Mouse (Mus musculus) thymus, adult 2 months (tissue): ENCODE data around the gene Gm49366. TPM values are rescaled to one million over a fixed set of nuclear protein-coding genes. Genes with fewer than 3 reads are reported as not detected.
A peak's percentile ranks its signal among the peaks of the same experiment; 100 is the strongest.
"Not testable (repeated sequence)": the region's sequence is repeated elsewhere in the genome, so short reads cannot be mapped to it uniquely, and the experiment has no call there.

Experiments
- DNase-seq: peaks from one replicate; pipeline ENCODE4 v3.0.0; 2021
- H3K27ac ChIP-seq: fragments of 200-500 bp; 2 replicates; pipeline ENCODE4 v1.5.1; 2012; ENCODE audit warnings: low read length, control low read depth; ENCODE audit not compliant: control insufficient read depth, insufficient read depth
- H3K27me3 ChIP-seq: fragments of 200-500 bp; 2 replicates; pipeline ENCODE4 v1.6.1; 2012; ENCODE audit warnings: mild to moderate bottlenecking, low read length, moderate library complexity, mixed read lengths; ENCODE audit not compliant: control insufficient read depth, insufficient read depth
- H3K36me3 ChIP-seq: fragments of 200-500 bp; 2 replicates; pipeline ENCODE4 v1.6.1; 2012; ENCODE audit warnings: mild to moderate bottlenecking, low read length, moderate library complexity; ENCODE audit not compliant: control insufficient read depth, insufficient read depth
- H3K4me1 ChIP-seq: fragments of 200-500 bp; replicated peaks from 2 replicates; pipeline ENCODE4 v1.6.1; 2012; ENCODE audit warnings: low read length; ENCODE audit not compliant: control insufficient read depth, insufficient read depth
- H3K4me3 ChIP-seq: fragments of 200-500 bp; 2 replicates; pipeline ENCODE4 v1.5.1; 2012; ENCODE audit warnings: mild to moderate bottlenecking, low read length, control low read depth, moderate library complexity; ENCODE audit not compliant: control insufficient read depth, insufficient read depth
- CTCF ChIP-seq: fragments of 200-500 bp; IDR thresholded peaks from 2 replicates; pipeline ENCODE4 v1.5.1; 2012; ENCODE audit warnings: mild to moderate bottlenecking, control low read depth, low read length, moderate library complexity, borderline replicate concordance; ENCODE audit not compliant: control insufficient read depth, poor library complexity, insufficient read depth; ENCODE audit errors: extremely low read depth
- POLR2A ChIP-seq: fragments of 200-500 bp; IDR thresholded peaks from 2 replicates; pipeline ENCODE4 v1.6.1; 2012; ENCODE audit warnings: mild to moderate bottlenecking, low read length, control low read depth, moderate library complexity; ENCODE audit not compliant: control insufficient read depth, poor library complexity, insufficient read depth; ENCODE audit errors: extremely low read depth
- WGBS: fragments of 180-500 bp; shearing (Covaris S2); methylation state at CpG from one replicate; pipeline ENCODE4 v1.1.7; 2018; 5-methylcytosine and 5-hydroxymethylcytosine counted together
- polyA plus RNA-seq: library from polyadenylated mRNA; depleted of rRNA; stranded (reverse); fragments of >200 nt; gene quantifications from 2 replicates; pipeline ENCODE4 v1.2.3, GENCODE M21; 2012

Gene Gm49366
- polyA plus RNA-seq, 1 experiment = not detected

- TF ChIP-seq POLR2A = no peak
- no peak for TF ChIP-seq CTCF
- WGBS = 90% methylated on average over 12 of the region's 12 CpGs
- Histone ChIP-seq H3K36me3 (no peaks in the 10 kb centered on the region), H3K4me3 (no peak overlapping the region), H3K27ac (no peak overlapping the region), H3K27me3 (no peaks in the 10 kb centered on the region), H3K4me1 (peaks cover 2% of the 10 kb centered on the region; the same call in 1 of the 2 replicates)
- no peak for DNase-seq
Observed at GRCm38 (mm10) chr12:84008251-84008650, 30.5 kb upstream of the Gm49366 start.

DNA sequence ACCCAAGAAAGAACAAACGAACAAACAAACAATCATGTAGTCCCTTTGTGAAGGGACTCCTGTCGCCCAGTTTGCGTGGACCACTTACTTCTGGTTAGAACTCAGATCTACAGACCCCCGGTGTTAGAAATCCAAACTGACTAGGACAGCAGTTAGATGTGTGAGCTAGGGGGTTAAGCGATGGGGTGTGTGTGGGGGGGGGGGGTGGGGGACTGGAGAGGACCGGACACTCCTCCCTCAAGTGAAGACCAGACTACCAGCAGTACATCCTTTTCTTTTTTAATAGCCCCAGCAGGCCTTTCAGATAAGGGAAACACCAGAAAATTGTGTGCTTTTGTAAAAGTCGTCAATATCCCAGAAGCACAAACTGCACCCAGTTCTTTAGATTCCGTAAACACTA, 30.0 kb upstream of the Gm49366 start:
- H3K4me3 ChIP-seq = no peak overlapping the region
- no peaks in the 10 kb centered on the region for H3K27me3 ChIP-seq
- H3K4me1 ChIP-seq = peaks cover 2% of the 10 kb centered on the region; the same call in 1 of the 2 replicates
- no peak for TF ChIP-seq CTCF
- no peak for TF ChIP-seq POLR2A
- no peak for DNase-seq
- H3K36me3 ChIP-seq = no peaks in the 10 kb centered on the region
- no peak overlapping the region for H3K27ac ChIP-seq
- WGBS = 72% methylated on average over 8 of the region's 8 CpGs

- DNase-seq = peak; percentile 37
- H3K27ac ChIP-seq, H3K27me3 ChIP-seq, H3K36me3 ChIP-seq, H3K4me1 ChIP-seq: not testable (repeated sequence)
- 3% methylated on average over 60 of the region's 70 CpGs for WGBS
- H3K4me3 ChIP-seq = peak within 1 kb of the TSS; percentile 51
Observed at GRCm38 (mm10) chr12:84009171-84009965, 29.4 kb upstream of the Gm49366 start, which contains the start of gene Acot1. TSS of gene Acot1 (plus strand) at chr12:84009490.

GRCm38 (mm10) chr12:84010201-84010600, 28.5 kb upstream of the Gm49366 start:
- Histone ChIP-seq H3K27ac (no peak overlapping the region), H3K36me3 (no peaks in the 10 kb centered on the region), H3K27me3 (no peaks in the 10 kb centered on the region), H3K4me1 (peaks cover 2% of the 10 kb centered on the region; the same call in 1 of the 2 replicates), H3K4me3 (no peak overlapping the region)
- WGBS = 90% methylated on average over 3 of the region's 3 CpGs
- TF ChIP-seq POLR2A (no peak), CTCF (no peak)
- DNase-seq = no peak

DNA sequence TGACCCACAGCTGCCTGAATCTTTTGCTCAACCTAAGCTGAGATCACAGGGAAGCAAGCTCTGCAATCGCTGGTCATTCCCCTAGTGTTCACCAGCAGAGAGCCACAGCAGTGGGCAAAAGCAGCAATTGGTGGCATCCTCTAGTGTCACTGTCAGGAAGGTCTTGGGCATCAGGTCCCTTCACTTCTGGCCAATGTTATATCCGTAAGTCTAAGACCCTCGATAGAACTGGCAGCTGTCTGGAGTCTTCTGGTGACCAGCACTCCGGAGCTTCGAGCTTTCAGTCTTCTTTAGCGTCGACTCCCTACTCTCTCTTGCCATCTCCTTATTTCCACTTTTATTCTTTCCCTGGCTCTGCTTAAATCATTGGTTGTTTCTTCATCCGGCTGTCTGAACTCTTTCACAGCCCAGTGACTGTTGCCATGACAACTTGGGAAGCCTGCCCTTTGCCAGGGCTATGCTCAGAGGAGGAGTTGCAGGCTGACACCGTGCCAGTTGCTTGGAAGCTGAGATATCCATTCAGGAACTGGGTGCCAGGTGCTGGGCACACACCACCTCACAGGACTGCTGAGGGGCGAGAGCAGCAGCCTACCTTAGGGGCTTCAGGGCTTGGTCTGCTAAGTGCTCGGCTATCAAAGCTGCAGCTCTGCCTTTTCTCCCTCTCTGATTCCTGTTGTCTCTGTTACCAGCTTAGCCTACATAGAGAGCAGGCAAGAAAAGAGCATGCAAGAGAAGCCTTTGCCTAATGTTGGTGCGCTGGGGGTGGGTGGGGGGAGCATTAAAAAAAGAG, 27.3 kb upstream of the Gm49366 start:
- TF ChIP-seq CTCF = no peak
- no peak for TF ChIP-seq POLR2A
- H3K36me3 ChIP-seq = no peaks in the 10 kb centered on the region
- no peaks in the 10 kb centered on the region for H3K27me3 ChIP-seq
- DNase-seq = no peak
- peaks cover 2% of the 10 kb centered on the region; the same call in 1 of the 2 replicates for H3K4me1 ChIP-seq
- 77% methylated on average over 12 of the region's 12 CpGs for WGBS
- no peak overlapping the region for H3K27ac ChIP-seq
- no peak overlapping the region for H3K4me3 ChIP-seq

DNA sequence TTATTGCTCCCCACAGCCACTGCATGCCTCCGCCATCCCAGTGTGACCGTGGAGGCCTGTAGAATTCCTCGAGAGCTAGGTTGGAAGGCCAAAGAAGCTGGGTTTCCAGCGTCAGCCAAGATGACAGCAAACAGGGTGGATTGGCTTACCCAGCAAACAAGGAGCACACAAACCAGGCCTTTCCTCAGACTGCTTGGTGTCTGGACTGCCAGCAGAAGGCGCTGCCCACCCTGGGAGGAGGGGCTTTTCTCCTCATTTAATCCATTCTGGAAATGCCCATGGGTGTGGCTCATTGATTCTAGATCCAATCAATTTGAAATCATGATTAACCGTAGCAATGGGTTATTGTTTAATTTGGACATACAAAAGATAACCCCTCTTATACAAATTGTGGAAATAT, 25.6 kb upstream of the Gm49366 start:
- Histone ChIP-seq H3K27me3 (no peaks in the 10 kb centered on the region), H3K4me1 (peaks cover 2% of the 10 kb centered on the region; the same call in 1 of the 2 replicates), H3K27ac (no peak overlapping the region), H3K36me3 (no peaks in the 10 kb centered on the region), H3K4me3 (no peak overlapping the region)
- no peak for TF ChIP-seq POLR2A
- TF ChIP-seq CTCF = no peak
- DNase-seq = no peak
- WGBS = 93% methylated on average over 6 of the region's 6 CpGs

- Histone ChIP-seq H3K27me3 (no peaks in the 10 kb centered on the region), H3K36me3 (no peaks in the 10 kb centered on the region), H3K4me3 (no peak overlapping the region), H3K27ac (no peak overlapping the region), H3K4me1 (peaks cover 2% of the 10 kb centered on the region; the same call in 1 of the 2 replicates)
- WGBS = 96% methylated on average over 7 of the region's 7 CpGs
- no peak for DNase-seq
- TF ChIP-seq POLR2A (no peak), CTCF (no peak)
Observed at GRCm38 (mm10) chr12:84013701-84014100, 25.0 kb upstream of the Gm49366 start.

GRCm38 (mm10) chr12:84020528-84020927, 18.2 kb upstream of the Gm49366 start:
- H3K36me3 ChIP-seq, H3K27ac ChIP-seq, H3K4me1 ChIP-seq, H3K27me3 ChIP-seq, H3K4me3 ChIP-seq, DNase-seq: not testable (repeated sequence)
- 7% methylated on average over 7 of the region's 7 CpGs for WGBS

- DNase-seq, H3K36me3 ChIP-seq, H3K27me3 ChIP-seq, H3K4me3 ChIP-seq, H3K4me1 ChIP-seq, H3K27ac ChIP-seq: not testable (repeated sequence)
- 95% methylated on average over 4 of the region's 4 CpGs for WGBS
Observed at GRCm38 (mm10) chr12:84022266-84022665, 16.5 kb upstream of the Gm49366 start.
